Mouse (Mus musculus): ENCODE measurements around the gene Zfr. TPM values are rescaled to one million over a fixed set of nuclear protein-coding genes. Genes with fewer than 3 reads are reported as not detected.

Zfr gene
- 128 and 135 TPM in 2 replicates for polyA plus RNA-seq (2014; fragmentation: Nextera tagmentation; extraction: Ambion mirVana)

GRCm38 (mm10) chr15:12117242-12118092 is at the start of gene Zfr:
Gene Zfr, plus strand, starts transcription at chr15:12117831.
- peak within 1 kb of the TSS; percentile 23 for H3K27ac ChIP-seq (replicated peaks; ENCODE audit: low read depth, low read length)
- no peaks in the 10 kb centered on the region for H3K36me3 ChIP-seq (ENCODE audit: control insufficient read depth, insufficient read depth, low read length)
- H3K4me1 ChIP-seq (ENCODE audit: control insufficient read depth, insufficient read depth, low read length): no peaks in the 10 kb centered on the region
- ATAC-seq (ENCODE audit: insufficient number of reproducible peaks, low FRiP score, low TSS enrichment, low read depth) (peak; percentile 94), DNase-seq (ENCODE audit: low spot score) (peak; percentile 90)
- H3K27me3 ChIP-seq (ENCODE audit: control insufficient read depth, insufficient read depth, low read length): no peaks in the 10 kb centered on the region
- H3K4me2 ChIP-seq (ENCODE audit: low read depth, severe bottlenecking): peak within 1 kb of the TSS; percentile 57
- WGBS: under 1% methylated on average over 41 of the region's 59 CpGs
- H3K4me3 ChIP-seq (ENCODE audit: low read depth, low read length): peak within 1 kb of the TSS; percentile 61
- no peaks in the 10 kb centered on the region for H3K9me3 ChIP-seq (ENCODE audit: control insufficient read depth, low read length)
- peak within 1 kb of the TSS; percentile 92 for H3K9ac ChIP-seq (ENCODE audit: low read length)

GRCm38 (mm10) chr15:12067971-12068370 is 49.7 kb upstream of the Zfr start:
- Histone ChIP-seq H3K4me1 (ENCODE audit: control insufficient read depth, insufficient read depth, low read length) (peaks cover 3% of the 10 kb centered on the region; the same call in 1 of the 2 replicates), H3K9ac (ENCODE audit: low read length) (no peak overlapping the region), H3K4me2 (ENCODE audit: low read depth, severe bottlenecking) (no peak overlapping the region), H3K27me3 (ENCODE audit: control insufficient read depth, insufficient read depth, low read length) (no peaks in the 10 kb centered on the region), H3K9me3 (ENCODE audit: control insufficient read depth, low read length) (no peaks in the 10 kb centered on the region; the same call in 1 of the 2 replicates), H3K36me3 (ENCODE audit: control insufficient read depth, insufficient read depth, low read length) (no peaks in the 10 kb centered on the region), H3K27ac (replicated peaks; ENCODE audit: low read depth, low read length) (peak overlapping the region; percentile 76), H3K4me3 (ENCODE audit: low read depth, low read length) (no peak overlapping the region)
- WGBS: 77% methylated on average over 2 of the region's 2 CpGs
- DNase-seq (ENCODE audit: low spot score): no peak
- ATAC-seq (ENCODE audit: insufficient number of reproducible peaks, low FRiP score, low TSS enrichment, low read depth): no peak

GRCm38 (mm10) chr15:12068395-12069218 is 49.0 kb upstream of the Zfr start:
- DNase-seq (ENCODE audit: low spot score): peak; percentile 60
- H3K27me3 ChIP-seq (ENCODE audit: control insufficient read depth, insufficient read depth, low read length): no peaks in the 10 kb centered on the region
- H3K36me3 ChIP-seq (ENCODE audit: control insufficient read depth, insufficient read depth, low read length): no peaks in the 10 kb centered on the region
- no peak overlapping the region for H3K4me2 ChIP-seq (ENCODE audit: low read depth, severe bottlenecking)
- no peak overlapping the region for H3K4me3 ChIP-seq (ENCODE audit: low read depth, low read length)
- 0 out of 2 replicates have a peak overlapping the region, but pooled peaks have one; percentile 19 for H3K9ac ChIP-seq (ENCODE audit: low read length)
- peak; percentile 77 for ATAC-seq (ENCODE audit: insufficient number of reproducible peaks, low FRiP score, low TSS enrichment, low read depth)
- peak overlapping the region; percentile 76 for H3K27ac ChIP-seq (replicated peaks; ENCODE audit: low read depth, low read length)
- H3K9me3 ChIP-seq (ENCODE audit: control insufficient read depth, low read length): no peaks in the 10 kb centered on the region; the same call in 1 of the 2 replicates
- peaks cover 3% of the 10 kb centered on the region; the same call in 1 of the 2 replicates for H3K4me1 ChIP-seq (ENCODE audit: control insufficient read depth, insufficient read depth, low read length)
- WGBS: 38% methylated on average over 9 of the region's 9 CpGs

- Histone ChIP-seq H3K4me2 (ENCODE audit: low read depth, severe bottlenecking) (no peak overlapping the region), H3K27ac (replicated peaks; ENCODE audit: low read depth, low read length) (no peak overlapping the region), H3K27me3 (ENCODE audit: control insufficient read depth, insufficient read depth, low read length) (no peaks in the 10 kb centered on the region), H3K9ac (ENCODE audit: low read length) (no peak overlapping the region), H3K4me1 (ENCODE audit: control insufficient read depth, insufficient read depth, low read length) (peaks cover 3% of the 10 kb centered on the region; the same call in 1 of the 2 replicates), H3K36me3 (ENCODE audit: control insufficient read depth, insufficient read depth, low read length) (no peaks in the 10 kb centered on the region), H3K4me3 (ENCODE audit: low read depth, low read length) (no peak overlapping the region), H3K9me3 (ENCODE audit: control insufficient read depth, low read length) (no peaks in the 10 kb centered on the region; the same call in 1 of the 2 replicates)
- ATAC-seq (ENCODE audit: insufficient number of reproducible peaks, low FRiP score, low TSS enrichment, low read depth) (no peak), DNase-seq (ENCODE audit: low spot score) (no peak)
- 90% methylated on average over 7 of the region's 7 CpGs for WGBS
These were observed 44.8 kb upstream of the Zfr start for GRCm38 (mm10) chr15:12072709-12073336.

GRCm38 (mm10) chr15:12074426-12074825 is 43.2 kb upstream of the Zfr start:
- no peak overlapping the region for H3K27ac ChIP-seq (replicated peaks; ENCODE audit: low read depth, low read length)
- DNase-seq (ENCODE audit: low spot score): no peak

GRCm38 (mm10) chr15:12082344-12082743 is 35.3 kb upstream of the Zfr start:
- Histone ChIP-seq H3K4me2 (ENCODE audit: low read depth, severe bottlenecking) (no peak overlapping the region), H3K27me3 (ENCODE audit: control insufficient read depth, insufficient read depth, low read length) (no peaks in the 10 kb centered on the region), H3K9me3 (ENCODE audit: control insufficient read depth, low read length) (no peaks in the 10 kb centered on the region), H3K4me3 (ENCODE audit: low read depth, low read length) (no peak overlapping the region), H3K9ac (ENCODE audit: low read length) (no peak overlapping the region), H3K4me1 (ENCODE audit: control insufficient read depth, insufficient read depth, low read length) (no peaks in the 10 kb centered on the region), H3K36me3 (ENCODE audit: control insufficient read depth, insufficient read depth, low read length) (no peaks in the 10 kb centered on the region), H3K27ac (replicated peaks; ENCODE audit: low read depth, low read length) (no peak overlapping the region)
- 93% methylated on average over 13 of the region's 13 CpGs for WGBS
- ATAC-seq (ENCODE audit: insufficient number of reproducible peaks, low FRiP score, low TSS enrichment, low read depth) (no peak), DNase-seq (ENCODE audit: low spot score) (no peak)

More at GRCm38 (mm10) chr15:12074426-12074825, 43.2 kb upstream of the Zfr start:
- Histone ChIP-seq H3K9ac (ENCODE audit: low read length) (no peak overlapping the region), H3K4me1 (ENCODE audit: control insufficient read depth, insufficient read depth, low read length) (no peaks in the 10 kb centered on the region), H3K27me3 (ENCODE audit: control insufficient read depth, insufficient read depth, low read length) (no peaks in the 10 kb centered on the region), H3K4me2 (ENCODE audit: low read depth, severe bottlenecking) (no peak overlapping the region), H3K4me3 (ENCODE audit: low read depth, low read length) (no peak overlapping the region), H3K9me3 (ENCODE audit: control insufficient read depth, low read length) (no peaks in the 10 kb centered on the region; the same call in 1 of the 2 replicates), H3K36me3 (ENCODE audit: control insufficient read depth, insufficient read depth, low read length) (no peaks in the 10 kb centered on the region)
- 93% methylated on average over 6 of the region's 6 CpGs for WGBS
- ATAC-seq (ENCODE audit: insufficient number of reproducible peaks, low FRiP score, low TSS enrichment, low read depth): no peak

GRCm38 (mm10) chr15:12084164-12084563 is 33.5 kb upstream of the Zfr start:
- Histone ChIP-seq H3K9me3 (ENCODE audit: control insufficient read depth, low read length) (no peaks in the 10 kb centered on the region), H3K27ac (replicated peaks; ENCODE audit: low read depth, low read length) (no peak overlapping the region), H3K4me2 (ENCODE audit: low read depth, severe bottlenecking) (no peak overlapping the region), H3K27me3 (ENCODE audit: control insufficient read depth, insufficient read depth, low read length) (no peaks in the 10 kb centered on the region), H3K4me3 (ENCODE audit: low read depth, low read length) (no peak overlapping the region), H3K36me3 (ENCODE audit: control insufficient read depth, insufficient read depth, low read length) (no peaks in the 10 kb centered on the region), H3K4me1 (ENCODE audit: control insufficient read depth, insufficient read depth, low read length) (no peaks in the 10 kb centered on the region), H3K9ac (ENCODE audit: low read length) (no peak overlapping the region)
- ATAC-seq (ENCODE audit: insufficient number of reproducible peaks, low FRiP score, low TSS enrichment, low read depth): no peak
- 84% methylated on average over 6 of the region's 6 CpGs for WGBS
- DNase-seq (ENCODE audit: low spot score): no peak

GRCm38 (mm10) chr15:12084859-12085258 is 32.8 kb upstream of the Zfr start:
- Histone ChIP-seq H3K4me3 (ENCODE audit: low read depth, low read length) (no peak overlapping the region), H3K27ac (replicated peaks; ENCODE audit: low read depth, low read length) (no peak overlapping the region), H3K4me1 (ENCODE audit: control insufficient read depth, insufficient read depth, low read length) (no peaks in the 10 kb centered on the region), H3K4me2 (ENCODE audit: low read depth, severe bottlenecking) (no peak overlapping the region), H3K9ac (ENCODE audit: low read length) (no peak overlapping the region), H3K36me3 (ENCODE audit: control insufficient read depth, insufficient read depth, low read length) (no peaks in the 10 kb centered on the region), H3K9me3 (ENCODE audit: control insufficient read depth, low read length) (no peaks in the 10 kb centered on the region), H3K27me3 (ENCODE audit: control insufficient read depth, insufficient read depth, low read length) (no peaks in the 10 kb centered on the region)
- WGBS: 83% methylated on average over 4 of the region's 4 CpGs
- ATAC-seq (ENCODE audit: insufficient number of reproducible peaks, low FRiP score, low TSS enrichment, low read depth) (peak; percentile 67; the same call in 1 of the 2 replicates), DNase-seq (ENCODE audit: low spot score) (peak; percentile 73)
